Mouse (Mus musculus) gastrocnemius, adult 18-20 months (tissue): Measurements from ENCODE around the gene Slc25a45. TPM values are rescaled to one million over a fixed set of nuclear protein-coding genes. Genes with fewer than 3 reads are reported as not detected.
"Not testable (repeated sequence)": the region's sequence is repeated elsewhere in the genome, so short reads cannot be mapped to it uniquely, and the experiment has no call there.

Experiments used
- DNase-seq: peaks from one replicate; pipeline ENCODE4 v3.0.0; 2021; ENCODE audit warnings: low spot score
- total RNA-seq, 2 experiments: library from RNA; stranded (reverse); gene quantifications; 2 replicates each; pipeline ENCODE4 v1.2.3; 2021

Slc25a45 gene
- total RNA-seq, 2 experiments from 2014 or later = 0.59 to 0.90 TPM

DNA sequence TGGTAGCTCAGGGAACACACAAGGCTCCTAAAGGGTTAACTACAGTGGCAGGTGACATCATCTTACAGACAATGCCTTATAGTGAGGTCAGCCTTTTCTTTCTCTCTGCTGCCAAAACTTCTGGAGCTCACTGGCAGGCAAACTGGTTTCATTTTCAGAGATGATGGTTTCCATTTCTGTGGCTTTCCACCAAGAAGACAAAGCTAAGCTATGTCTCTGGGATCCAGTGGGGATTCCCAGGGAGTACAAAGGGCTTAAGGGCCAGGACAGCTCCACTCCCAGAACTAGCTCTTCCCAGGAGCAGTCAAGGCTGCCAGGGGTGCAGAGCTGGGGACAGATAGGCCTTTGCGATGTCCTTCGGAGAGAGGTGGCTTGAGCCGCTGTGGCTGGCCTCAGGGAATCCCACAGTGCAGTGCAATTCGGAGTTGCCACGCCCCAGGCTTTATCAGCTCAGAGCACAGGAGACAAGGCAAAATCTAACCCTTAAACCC is 26.1 kb upstream of the Slc25a45 start:
- peak; percentile 50 for DNase-seq

DNA sequence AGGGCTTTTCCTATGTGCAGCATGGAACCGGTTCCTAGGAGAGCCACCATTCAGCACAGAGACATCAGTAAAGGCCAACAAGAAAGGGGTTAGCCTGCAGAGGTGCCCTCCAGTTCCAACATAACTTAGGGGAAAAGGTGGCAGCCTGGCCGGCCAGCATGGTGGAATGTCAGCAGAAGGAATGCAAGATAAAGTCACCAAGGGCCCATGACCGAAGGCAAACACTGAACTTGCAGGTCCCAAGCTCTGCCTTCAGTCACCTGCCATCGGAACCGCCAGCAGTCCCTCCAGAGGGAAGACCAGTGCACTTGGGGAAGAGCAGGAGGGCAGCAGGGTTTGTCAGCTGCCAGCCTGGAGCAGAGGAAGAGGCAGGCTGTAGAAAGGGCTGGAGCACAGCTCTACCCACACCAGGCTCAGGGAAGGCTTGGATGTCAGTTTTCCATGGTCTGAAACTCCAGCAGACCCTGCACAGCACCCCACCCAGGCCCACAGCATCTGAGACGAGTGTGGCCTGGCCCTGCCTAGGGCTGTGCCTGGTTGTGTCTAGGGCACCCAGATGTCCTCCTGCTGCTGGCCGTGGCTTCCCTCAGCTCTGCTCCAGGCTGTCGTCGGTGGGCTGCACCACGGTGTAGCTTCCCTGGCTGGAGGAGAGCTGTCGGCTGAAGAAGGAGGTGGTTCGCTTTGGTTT is 25.4 kb upstream of the Slc25a45 start:
- peak; percentile 23 for DNase-seq

DNA sequence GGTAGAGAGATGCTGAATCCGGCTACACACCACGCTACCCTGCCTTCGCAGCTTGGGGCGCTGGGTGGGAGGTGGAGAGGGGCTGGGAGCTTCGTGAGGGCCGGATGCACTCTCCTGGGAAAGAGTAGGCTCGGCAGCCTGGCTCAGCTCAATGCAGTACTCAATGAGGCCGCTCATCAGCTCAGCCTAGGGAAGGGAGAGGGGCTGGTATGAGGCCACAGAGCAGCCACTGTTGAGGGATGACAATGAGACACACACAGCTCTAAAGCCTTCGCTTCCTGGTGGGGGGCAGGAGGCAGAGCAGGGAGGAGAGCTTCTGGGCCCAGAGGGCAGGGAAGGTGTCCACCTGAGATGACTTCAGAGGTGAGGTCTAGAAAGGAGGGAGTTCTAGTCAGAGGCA is 21.0 kb upstream of the Slc25a45 start:
- no peak for DNase-seq

DNA sequence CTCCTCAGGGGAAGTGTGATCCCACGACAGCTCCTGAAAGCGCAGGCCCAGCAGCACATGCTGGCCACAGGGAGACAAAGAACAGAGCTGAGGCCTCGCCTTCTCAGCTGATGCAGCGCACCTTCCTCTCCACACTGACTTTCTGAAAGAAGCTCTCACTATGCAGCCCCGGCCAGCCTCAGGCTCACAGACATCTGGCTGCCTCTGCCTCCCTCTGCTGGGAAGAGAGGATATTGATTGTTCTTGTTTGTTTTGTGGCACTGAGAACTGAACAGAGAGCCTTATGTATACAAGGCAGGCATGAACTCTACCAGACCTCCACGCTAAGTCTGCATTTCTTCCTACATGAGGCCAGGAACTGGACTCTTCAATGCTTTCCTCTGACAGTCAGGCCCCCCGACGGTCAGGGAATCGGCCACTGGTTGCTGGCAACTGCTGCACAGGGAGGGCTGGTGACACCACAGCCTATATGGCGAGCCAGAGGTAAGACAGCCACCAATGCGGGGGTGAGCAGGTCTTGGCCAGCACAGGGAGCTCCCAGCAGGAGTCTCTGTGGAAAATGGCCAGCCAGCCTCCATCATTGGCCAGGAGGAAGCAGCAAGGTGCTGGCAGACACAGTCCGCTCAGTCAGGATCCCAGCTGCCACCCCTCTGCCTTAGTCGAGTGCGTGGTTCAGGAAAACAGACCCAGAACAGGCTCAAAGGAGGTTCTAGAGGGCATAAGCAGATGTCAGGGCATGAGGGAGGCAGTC is 15.1 kb upstream of the Slc25a45 start:
- no peak for DNase-seq

DNA sequence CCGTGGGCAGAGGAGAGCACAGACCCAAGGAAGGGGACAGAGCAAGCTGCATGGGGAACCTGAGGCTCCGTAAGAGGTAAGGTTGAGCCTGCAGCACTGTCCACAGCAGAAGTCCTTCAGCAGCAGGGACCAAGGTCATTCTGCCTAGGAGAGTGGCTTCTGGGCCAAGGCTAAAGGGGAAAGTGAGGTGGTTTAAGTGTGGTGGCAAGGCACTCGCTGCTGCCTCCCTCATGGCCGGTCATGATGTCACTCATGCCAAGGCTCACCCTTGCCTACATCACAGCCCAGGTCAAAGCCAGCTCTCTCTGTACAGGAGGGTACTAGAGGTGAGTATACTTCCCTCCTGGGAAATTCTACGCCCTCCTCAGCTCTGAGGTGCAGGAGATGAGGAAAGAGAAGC is 13.8 kb upstream of the Slc25a45 start:
- DNase-seq = no peak

DNA sequence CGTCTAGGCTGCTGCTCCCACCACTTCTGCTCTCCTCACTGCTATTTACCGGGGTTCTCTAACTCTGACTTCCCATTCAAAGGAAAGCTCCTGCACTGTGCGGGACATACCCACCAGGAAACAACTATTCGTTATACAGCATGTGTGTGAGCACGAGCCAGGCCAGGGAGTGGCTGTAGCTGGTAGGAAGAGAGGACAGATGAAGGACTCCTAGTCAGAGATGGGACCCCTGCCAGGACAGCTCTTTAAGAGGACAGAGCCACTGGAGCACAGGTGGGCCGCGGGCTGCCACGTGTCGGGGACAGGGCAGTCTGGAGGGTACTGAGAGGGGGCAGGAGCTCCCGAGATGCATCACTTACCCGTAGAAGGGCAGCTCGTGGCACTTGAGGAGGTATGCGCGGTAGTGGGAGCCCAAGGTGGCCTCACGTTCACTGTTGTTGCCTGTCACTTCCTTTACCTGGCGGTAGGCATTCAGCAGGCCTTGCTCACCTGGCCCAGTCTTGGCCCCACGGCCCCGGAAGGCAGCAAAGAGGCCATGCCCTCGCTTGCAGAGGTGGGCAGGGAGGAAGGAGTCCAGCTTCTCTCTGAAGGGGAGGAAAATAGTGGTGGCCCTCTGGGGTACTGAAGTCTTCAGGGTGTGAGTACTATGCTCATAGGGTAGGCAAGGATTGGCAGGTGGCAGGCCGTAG is 12.8 kb upstream of the Slc25a45 start:
- no peak for DNase-seq

DNA sequence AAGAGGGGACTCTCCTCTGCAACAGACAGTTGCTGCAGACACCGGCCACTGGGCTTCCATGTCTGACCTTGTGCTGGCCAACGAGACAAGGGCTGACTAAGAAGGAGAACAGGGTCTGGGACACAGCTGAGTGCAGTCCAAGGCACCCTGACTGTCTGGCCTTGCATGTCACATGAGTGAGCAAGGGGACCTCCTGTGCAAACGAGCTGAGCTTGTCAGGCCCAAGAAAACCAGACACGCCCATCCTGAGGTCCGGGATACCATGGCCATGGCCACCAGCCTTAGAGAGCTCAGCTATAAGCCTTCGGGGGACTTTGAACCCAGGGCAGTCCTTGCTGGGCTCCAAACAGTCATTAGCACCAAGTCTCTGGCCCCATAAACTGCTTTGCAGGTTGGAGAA is 9.5 kb upstream of the Slc25a45 start:
- no peak for DNase-seq

DNA sequence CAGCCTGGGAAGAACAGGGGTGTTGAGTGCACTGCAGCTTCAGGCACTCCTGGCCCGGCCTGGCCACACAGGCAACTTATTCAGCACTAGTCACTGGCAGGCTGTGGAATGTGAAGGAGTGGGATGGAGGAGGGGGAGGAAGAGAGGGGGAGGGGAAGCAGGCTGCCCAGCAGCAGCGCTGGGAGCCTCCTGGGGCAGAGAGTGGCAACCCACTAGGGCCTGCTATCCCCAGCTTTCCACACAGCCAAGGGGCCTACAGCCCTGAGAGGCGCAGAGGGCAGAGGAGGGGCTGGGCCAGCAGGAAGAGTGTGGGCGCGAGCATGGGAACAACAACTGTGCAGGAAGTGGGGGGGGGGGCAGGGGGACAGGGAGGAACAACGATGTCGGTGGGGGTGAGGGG is 6.3 kb upstream of the Slc25a45 start:
- no peak for DNase-seq

DNA sequence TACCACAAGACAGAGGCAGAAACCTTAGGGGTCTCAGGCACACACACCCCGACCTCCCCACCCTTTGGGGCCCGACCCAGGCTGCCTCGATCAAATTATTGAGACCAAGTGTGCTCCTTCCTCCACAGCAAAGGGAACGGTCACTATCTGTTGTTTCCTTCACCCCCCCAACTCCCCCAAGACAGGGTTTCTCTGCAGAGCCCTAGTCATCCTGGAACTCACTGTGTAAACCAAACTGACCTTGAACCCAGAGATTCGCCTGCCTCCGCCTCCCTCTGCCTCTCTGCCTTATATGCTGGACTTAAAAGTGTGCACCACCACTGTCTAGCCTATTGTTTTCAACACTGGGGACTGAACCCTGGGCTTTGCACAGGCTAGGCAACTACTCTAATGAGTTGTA is 5.9 kb upstream of the Slc25a45 start:
- DNase-seq = no peak

DNA sequence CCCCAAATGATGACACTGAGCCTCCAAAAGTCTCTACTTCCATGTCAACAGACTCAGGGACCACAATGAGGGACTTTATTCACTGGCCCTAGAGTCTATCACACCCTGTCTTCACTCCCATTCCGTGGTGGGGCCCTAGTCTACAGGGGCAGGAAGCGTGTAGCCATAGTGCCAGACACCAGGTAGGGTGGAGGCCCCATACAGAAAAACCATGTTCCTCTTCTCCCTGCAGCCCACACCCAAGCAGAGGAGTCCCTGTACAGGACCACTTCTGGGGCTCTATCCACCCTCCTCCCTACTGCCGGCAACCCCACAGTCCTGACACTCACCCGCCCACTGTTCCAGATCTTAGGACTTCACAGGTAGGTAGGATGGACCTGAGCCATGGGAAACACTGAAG is 5.1 kb upstream of the Slc25a45 start:
- no peak for DNase-seq

DNA sequence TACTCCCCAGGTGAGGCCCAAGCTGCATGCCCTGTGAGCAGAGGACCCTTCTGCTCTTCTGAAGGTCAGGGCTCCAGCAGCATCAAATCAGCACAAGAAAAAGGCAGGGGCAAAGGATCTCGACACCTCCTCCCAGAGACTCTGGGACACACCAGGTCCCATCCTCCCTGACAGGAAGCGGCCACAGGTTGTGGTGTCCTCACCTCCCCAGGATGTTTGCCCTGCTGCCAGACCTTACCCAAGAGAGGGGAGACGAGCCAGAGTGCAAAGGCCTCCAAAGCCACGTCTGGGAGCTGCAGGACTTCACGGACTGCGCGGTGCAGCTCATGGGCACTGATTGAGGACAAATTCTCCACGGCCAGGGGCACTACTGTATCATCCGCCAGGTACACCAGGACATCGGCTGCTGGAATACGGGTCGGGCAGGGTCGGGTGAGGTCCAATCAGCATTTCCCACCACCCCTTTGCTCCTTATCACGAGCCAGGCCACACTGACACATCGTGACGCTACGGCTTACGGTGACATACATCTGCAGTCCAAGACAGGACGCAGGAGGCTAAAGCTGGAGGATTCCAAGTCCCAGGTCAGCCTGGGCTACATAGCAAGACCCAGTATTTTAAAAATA is 4.6 kb upstream of the Slc25a45 start:
- DNase-seq = no peak

DNA sequence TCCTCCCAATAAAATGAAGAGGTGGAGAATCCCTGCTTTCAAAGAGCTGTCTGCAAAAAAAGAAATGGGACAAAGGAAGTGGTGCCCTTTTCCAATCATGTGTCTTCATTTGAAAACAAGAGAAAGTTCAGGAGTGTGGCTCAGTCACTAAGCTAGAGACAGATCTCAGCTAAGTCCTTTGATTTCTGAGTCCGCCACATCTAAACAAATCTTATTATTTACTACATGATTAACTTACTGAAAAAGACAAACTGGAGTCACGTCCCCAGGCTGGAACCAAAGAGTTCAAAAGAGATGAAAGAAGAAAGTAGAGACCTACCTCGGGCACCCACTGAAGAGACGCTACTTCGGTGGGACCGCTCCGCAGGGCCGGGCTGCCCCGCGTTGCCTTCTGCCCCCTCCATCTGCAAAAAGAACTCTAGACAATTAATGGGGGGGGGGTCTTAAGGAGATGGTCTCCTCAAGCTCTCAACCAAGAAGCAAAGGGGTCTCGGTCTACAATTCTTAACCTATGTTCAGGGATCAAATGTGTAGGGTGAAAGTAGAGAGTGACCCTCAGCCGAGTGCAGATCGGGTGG is 3.1 kb upstream of the Slc25a45 start:
- DNase-seq = no peak

DNA sequence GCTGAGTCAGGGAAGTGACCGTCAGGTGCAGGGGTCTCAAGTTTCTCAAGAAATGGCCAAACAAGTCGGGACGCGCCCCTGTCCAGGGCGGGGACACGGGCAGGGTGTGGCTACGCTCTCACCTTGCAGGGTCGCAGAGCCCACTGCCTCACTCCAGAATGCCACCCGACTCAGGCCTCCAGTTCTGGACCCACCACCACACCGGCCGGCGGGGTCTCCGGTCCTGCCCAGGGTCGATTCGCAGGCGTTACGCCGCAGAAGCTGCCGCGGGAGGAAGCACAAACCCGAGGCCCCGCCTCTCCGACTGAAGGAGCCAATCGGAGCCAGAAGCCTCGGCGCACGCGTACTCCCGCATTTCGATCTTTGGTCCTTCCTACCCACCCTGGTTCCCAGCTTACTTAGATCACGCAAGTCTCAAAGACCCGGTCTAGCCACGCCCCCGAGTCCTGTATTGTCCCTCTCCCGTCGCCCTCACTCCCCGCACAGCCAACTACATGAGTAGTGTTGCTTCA is 2.6 kb upstream of the Slc25a45 start, which contains the start of gene Frmd8:
TSS of gene Frmd8 (minus strand) at position 306 of the 512 bp plus-strand sequence.
- DNase-seq = peak; percentile 94

DNA sequence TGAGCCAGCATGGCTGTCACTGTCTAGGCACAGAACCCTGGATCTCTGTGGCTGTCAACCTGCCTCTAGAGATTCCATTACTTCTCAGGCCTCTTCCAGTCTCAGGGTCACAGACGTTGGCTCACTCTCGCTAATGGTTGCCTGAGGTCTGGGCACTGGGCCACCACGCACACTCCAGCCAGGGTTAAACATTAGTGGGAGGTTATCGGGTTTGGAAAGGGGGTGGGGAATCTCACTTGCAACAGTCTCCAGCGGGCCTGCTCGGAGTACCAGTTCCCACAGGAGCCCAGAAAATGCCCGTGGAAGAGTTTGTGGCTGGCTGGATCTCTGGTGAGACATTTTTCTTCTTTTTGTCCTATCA is 734 bp downstream of the Slc25a45 start:
- DNase-seq = peak; percentile 21

DNA sequence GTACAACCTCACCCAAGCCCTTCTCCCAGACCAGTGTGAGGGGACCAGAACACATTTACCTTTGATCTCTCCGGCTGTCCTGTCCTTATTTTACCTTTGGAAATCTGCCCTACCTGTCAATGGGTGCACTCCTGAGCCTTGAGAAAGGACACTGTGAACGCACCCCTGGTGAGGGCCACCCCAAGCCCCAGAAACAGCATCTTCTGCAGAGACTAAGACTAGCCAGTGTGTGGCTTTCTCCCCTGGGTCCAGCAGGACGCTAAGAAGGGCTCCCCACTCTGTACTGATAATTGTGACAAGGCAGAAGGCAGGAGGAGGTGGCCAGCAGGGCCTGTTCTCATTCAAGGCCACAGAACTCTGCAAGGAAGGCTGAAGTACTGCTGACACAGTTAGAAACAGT is 1.3 kb downstream of the Slc25a45 start:
- no peak for DNase-seq

DNA sequence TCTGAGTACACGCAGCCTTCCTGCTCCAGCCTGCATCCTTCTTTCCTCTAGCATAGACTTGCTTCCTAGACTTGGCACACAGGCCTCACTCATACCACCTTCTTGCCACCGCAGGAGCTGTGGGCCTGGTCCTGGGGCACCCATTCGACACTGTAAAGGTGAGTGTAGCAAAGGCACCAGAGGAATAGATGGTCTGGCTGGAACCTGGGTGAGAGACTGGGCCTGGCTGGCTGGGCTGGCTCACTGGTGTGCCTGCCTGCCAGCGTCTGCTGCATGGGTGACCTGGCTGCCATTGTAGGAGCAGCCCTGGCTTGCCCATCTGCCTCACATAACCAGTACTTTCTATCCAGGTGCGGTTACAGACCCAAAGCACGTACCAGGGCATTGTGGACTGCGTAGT is 2.1 kb downstream of the Slc25a45 start:
- no peak for DNase-seq

DNA sequence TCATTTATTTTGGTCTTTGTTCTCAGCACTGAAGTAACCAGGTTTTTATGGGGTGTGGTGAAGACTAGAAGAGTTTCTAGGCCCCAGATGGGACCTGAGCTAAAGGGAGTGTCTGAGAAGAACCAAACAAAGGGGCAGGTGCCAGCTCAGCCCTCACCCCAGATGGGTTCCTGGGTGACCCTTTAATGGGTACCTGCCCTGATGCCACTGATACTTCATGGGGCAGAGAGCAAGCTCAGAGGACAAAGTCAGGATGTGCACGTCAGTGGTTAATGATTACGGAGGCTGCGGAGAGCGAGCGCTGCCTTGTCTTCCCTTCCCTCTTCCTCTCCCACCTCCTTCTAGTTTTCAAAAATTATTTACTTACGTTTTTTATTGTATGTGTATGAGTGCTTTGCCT is 3.5 kb downstream of the Slc25a45 start:
- no peak for DNase-seq

DNA sequence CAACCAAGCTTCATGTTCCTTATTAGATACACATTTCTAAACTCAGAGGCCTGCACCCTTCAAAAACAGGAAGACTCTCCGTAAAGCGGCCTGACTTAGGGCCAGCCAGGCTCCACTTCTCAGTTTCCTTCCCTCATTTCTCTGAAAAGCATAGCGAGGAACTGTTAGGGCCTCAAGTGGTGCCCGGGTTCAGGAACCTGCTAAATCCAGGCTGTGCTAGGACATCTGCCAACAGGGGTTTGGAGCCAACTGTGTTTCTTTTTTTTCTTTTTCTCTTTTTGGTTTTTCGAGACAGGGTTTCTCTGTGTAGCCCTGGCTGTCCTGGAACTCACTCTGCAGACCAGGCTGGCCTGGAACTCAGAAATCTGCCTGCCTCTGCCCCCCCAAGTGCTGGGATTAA is 4.5 kb downstream of the Slc25a45 start:
- not testable (repeated sequence) for DNase-seq

DNA sequence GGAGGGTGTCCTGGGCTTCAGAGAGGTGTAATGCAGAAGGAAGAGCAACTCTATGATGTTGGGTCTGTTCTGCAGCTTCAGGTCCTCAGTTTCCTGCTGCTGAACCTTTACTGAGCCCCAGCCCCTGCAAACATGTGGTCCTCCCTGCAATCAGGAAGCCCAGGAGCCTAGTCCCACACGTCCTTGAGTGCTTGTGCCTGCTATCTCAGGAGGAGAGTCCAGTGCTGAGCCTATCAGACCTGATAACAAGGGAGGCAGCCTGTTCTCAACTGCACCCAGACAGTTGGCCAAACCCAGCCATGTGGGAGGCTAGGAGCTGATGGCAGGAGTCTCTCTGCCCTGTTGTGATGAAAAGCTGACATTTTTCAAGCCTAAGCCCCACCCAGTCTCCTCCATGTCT is 6.3 kb downstream of the Slc25a45 start:
- DNase-seq = no peak

DNA sequence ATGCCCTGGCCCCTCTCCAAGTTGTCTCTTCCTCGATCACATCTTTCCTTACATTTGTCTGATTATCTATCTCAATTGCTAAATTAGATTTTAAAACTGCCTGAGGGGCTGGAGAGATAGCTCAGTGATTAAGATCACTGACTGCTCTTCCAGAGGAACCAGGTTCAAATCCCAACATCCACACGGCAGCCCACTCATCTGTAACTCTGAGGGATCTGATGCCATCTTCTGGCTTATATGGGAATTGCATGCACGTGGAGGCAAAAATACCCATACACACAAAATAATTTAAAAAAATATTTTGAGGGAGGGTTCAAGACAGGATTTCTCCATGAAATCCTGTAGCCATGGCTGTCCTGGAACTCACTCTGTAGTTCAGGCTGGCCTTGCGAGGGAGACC is 8.2 kb downstream of the Slc25a45 start:
- DNase-seq = no peak

DNA sequence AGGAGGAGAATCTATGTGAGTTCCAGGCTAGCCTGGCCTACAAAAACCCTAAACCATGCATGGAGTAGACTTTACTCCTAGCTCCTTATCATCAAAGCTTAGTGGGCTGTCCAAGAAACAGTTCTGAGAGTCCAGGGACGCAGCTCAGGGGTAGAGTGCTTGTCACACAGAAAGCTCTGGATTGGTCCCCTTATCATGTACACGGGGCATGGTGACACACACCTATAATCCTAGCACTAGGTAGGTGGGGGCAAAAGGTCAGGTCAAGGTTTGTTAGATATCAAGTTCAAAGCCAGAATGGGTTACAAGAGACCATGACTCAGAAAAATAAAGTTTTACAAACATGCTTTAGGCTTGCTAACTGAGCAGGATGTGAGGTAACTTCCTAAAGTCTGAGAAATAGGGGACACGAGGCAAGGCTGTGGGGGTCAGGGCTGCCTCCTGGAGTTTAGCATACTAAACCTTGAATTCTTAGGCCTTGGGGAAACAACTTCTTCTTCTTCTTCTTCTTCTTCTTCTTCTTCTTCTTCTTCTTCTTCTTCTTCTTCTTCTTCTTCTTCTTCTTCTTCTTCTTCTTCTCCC is 9.7 kb downstream of the Slc25a45 start:
- no peak for DNase-seq
